Comparison of ENCODE assay signal across 12 mouse cellular contexts in genomic region chr1:51529653-51530052, GRCm38 (mm10). TPM values are rescaled to one million over a fixed set of nuclear protein-coding genes. Genes with fewer than 3 reads are reported as not detected.
A peak's percentile ranks its signal among the peaks of the same experiment; 100 is the strongest.
DNase-seq lines count a peak whose midpoint lies in the region; ATAC-seq and TF ChIP-seq lines count a peak whose summit lies in the region.
"Had no signal": no experiment of that assay in that cellular context is flagged by ENCODE, and none has a peak within 500 bp of the region (broad histone marks: within the 10 kb centered on the region; RNA-seq: fewer than 3 reads in every experiment).

No protein-coding gene starts in this region.

- no peaks in the 10 kb centered on the region for H3K27me3 ChIP-seq in kidney, embryonic 15.5 days
- no peaks in the 10 kb centered on the region for H3K27me3 ChIP-seq in embryonic facial prominence, embryonic 14.5 days (replicated peaks; ENCODE audit: control insufficient read depth, insufficient read depth, low read length)
- H3K27me3 ChIP-seq in cerebellum, adult 2 months (ENCODE audit: control insufficient read depth, insufficient read depth, low read length): no peaks in the 10 kb centered on the region
- H3K27me3 ChIP-seq: midbrain, embryonic 12.5 days had no signal

- no peak overlapping the region for H3K9ac ChIP-seq in kidney, embryonic 15.5 days
- H3K9ac ChIP-seq in embryonic facial prominence, embryonic 14.5 days (ENCODE audit: low read depth, low read length): no peak overlapping the region
- H3K9ac ChIP-seq: midbrain, embryonic 12.5 days had no signal

- H3K9me3 ChIP-seq in kidney, embryonic 15.5 days (replicated peaks): no peaks in the 10 kb centered on the region
- no peaks in the 10 kb centered on the region for H3K9me3 ChIP-seq in embryonic facial prominence, embryonic 14.5 days (ENCODE audit: control insufficient read depth, low read length)
- H3K9me3 ChIP-seq: midbrain, embryonic 12.5 days had no signal

- DNase-seq in kidney, adult 9 months: no peak
- peak; percentile 25 to 34 for DNase-seq in CD8-positive naive resting alpha-beta T cell, adult 2 months (ENCODE audit: low read depth in 2 of 2, low spot score in 2 of 2)
- peak; percentile 53 for DNase-seq in embryonic facial prominence, embryonic 14.5 days (ENCODE audit: low spot score)
- DNase-seq in cerebellum, adult 2 months: no peak
- no peak for DNase-seq in adrenal gland, postnatal 10 days
- no peak for DNase-seq in layer of hippocampus, postnatal 25 days (ENCODE audit: extremely low spot score in 1 of 2, low spot score in 1 of 2)
- DNase-seq: gastrocnemius, postnatal 10 days; layer of hippocampus, postnatal 36 days; right cerebral cortex, adult 18-20 months had no signal

- no peaks in the 10 kb centered on the region for H3K36me3 ChIP-seq in kidney, embryonic 15.5 days
- H3K36me3 ChIP-seq in embryonic facial prominence, embryonic 14.5 days (ENCODE audit: control insufficient read depth, insufficient read depth, low read length): no peaks in the 10 kb centered on the region
- H3K36me3 ChIP-seq: midbrain, embryonic 12.5 days had no signal

- TF ChIP-seq CTCF in cerebellum, adult 2 months (IDR thresholded peaks at IDR 0.05; ENCODE audit: borderline replicate concordance, insufficient read depth, low read depth, low read length): no peak

- H3K27ac ChIP-seq in kidney, embryonic 15.5 days: peak overlapping the region; percentile 81
- H3K27ac ChIP-seq in embryonic facial prominence, embryonic 14.5 days (replicated peaks; ENCODE audit: low read depth, low read length): no peak overlapping the region
- no peak overlapping the region for H3K27ac ChIP-seq in cerebellum, adult 2 months (ENCODE audit: insufficient read depth, low read length)
- H3K27ac ChIP-seq: midbrain, embryonic 12.5 days had no signal

- H3K4me3 ChIP-seq in kidney, embryonic 15.5 days (replicated peaks): no peak overlapping the region
- H3K4me3 ChIP-seq in embryonic facial prominence, embryonic 14.5 days (ENCODE audit: low read depth, low read length): no peak overlapping the region
- no peak overlapping the region for H3K4me3 ChIP-seq in cerebellum, adult 2 months (replicated peaks; ENCODE audit: insufficient read depth, low read depth, low read length)
- H3K4me3 ChIP-seq: midbrain, embryonic 12.5 days had no signal

- peak; percentile 10; the same call in 1 of the 2 replicates for ATAC-seq in kidney, embryonic 15.5 days (replicated peaks; ENCODE audit: low FRiP score)
- ATAC-seq in embryonic facial prominence, embryonic 14.5 days (ENCODE audit: low read depth): no peak
- ATAC-seq in monocyte, adult 5-6 weeks (replicated peaks; ENCODE audit: insufficient number of reproducible peaks, low FRiP score, low TSS enrichment, poor library complexity, severe bottlenecking): peak; percentile 89

- no peak for TF ChIP-seq POLR2A in cerebellum, adult 2 months (IDR thresholded peaks at IDR 0.05; ENCODE audit: borderline replicate concordance, insufficient read depth, low read length)

- no peak overlapping the region for H3K4me2 ChIP-seq in kidney, embryonic 15.5 days
- H3K4me2 ChIP-seq in embryonic facial prominence, embryonic 14.5 days (ENCODE audit: low read depth, low read length): no peak overlapping the region
- H3K4me2 ChIP-seq: midbrain, embryonic 12.5 days had no signal

- peaks cover 20% of the 10 kb centered on the region for H3K4me1 ChIP-seq in kidney, embryonic 15.5 days
- H3K4me1 ChIP-seq in embryonic facial prominence, embryonic 14.5 days (ENCODE audit: control insufficient read depth, insufficient read depth, low read length): peaks cover 3% of the 10 kb centered on the region; the same call in 1 of the 2 replicates
- H3K4me1 ChIP-seq in cerebellum, adult 2 months (ENCODE audit: control insufficient read depth, insufficient read depth, low read length): peaks cover 15% of the 10 kb centered on the region
- H3K4me1 ChIP-seq: midbrain, embryonic 12.5 days had no signal

- WGBS in kidney, embryonic 15.5 days: 43% methylated on average over 5 of the region's 5 CpGs
- 27% methylated on average over 5 of the region's 5 CpGs for WGBS in embryonic facial prominence, embryonic 14.5 days
- 90% methylated on average over 5 of the region's 5 CpGs for WGBS in cerebellum, adult 2 months

RNA-seq across cellular contexts. Expression of gene Nabp1, which starts 51.4 kb away (rescaled TPM):
- 21.1 TPM in 2 replicates for polyA plus RNA-seq in kidney, embryonic 15.5 days (2015; fragmentation: Nextera tagmentation; extraction: Ambion mirVana)
- 6.2 and 9.8 TPM in 2 replicates for polyA plus RNA-seq in embryonic facial prominence, embryonic 14.5 days (2014; fragmentation: Nextera tagmentation; extraction: Ambion mirVana)
- total RNA-seq in monocyte, adult 5-6 weeks (2017): 671 to 1,088 TPM (median 852 TPM) in 3 replicates
- 8.2 and 9.6 TPM in 2 replicates for polyA plus RNA-seq in cerebellum, adult 2 months (2012; rRNA removed)
- 10 to 100 TPM; 27.4 to 27.9 TPM for total RNA-seq in adrenal gland, postnatal 10 days (2021)
- total RNA-seq in layer of hippocampus, postnatal 25 days (2021): 10 to 100 TPM; 15.6 to 22.3 TPM

Comparison
In these comparisons a context has a peak if more than half of its experiments do, and no peak if none do; other contexts are left out.
1. DNase-seq: peak in CD8-positive naive resting alpha-beta T cell, adult 2 months (2 of 2) and embryonic facial prominence, embryonic 14.5 days (single experiment); none in kidney, adult 9 months (single experiment), cerebellum, adult 2 months (0 of 2), adrenal gland, postnatal 10 days (single experiment) and layer of hippocampus, postnatal 25 days (0 of 2).
2. RNA of gene Nabp1, which starts 51.4 kb away (total RNA-seq): 671 to 1,088 TPM in monocyte, adult 5-6 weeks; 27.4 to 27.9 TPM in adrenal gland, postnatal 10 days and 15.6 to 22.3 TPM in layer of hippocampus, postnatal 25 days; every median in the first group is over 10 times any median in the second.